Mouse (Mus musculus) adipose tissue, adult 10 weeks (tissue): Measurements from ENCODE around the gene Polr1e. TPM values are rescaled to one million over a fixed set of nuclear protein-coding genes. Genes with fewer than 3 reads are reported as not detected.

Source experiments
- polyA plus RNA-seq: library from polyadenylated mRNA; stranded (reverse); fragments of 350-450 nt; fragmentation: Illumina TruSeq; extraction: RNeasy Lipid Tissue Mini Kit (QIAGEN cat#74804); gene quantifications from one replicate; pipeline ENCODE4 v1.2.3, GENCODE M21; 2014; ENCODE audit warnings: low read depth, low replicate concordance

Polr1e gene
- polyA plus RNA-seq: 10.1 TPM

DNA sequence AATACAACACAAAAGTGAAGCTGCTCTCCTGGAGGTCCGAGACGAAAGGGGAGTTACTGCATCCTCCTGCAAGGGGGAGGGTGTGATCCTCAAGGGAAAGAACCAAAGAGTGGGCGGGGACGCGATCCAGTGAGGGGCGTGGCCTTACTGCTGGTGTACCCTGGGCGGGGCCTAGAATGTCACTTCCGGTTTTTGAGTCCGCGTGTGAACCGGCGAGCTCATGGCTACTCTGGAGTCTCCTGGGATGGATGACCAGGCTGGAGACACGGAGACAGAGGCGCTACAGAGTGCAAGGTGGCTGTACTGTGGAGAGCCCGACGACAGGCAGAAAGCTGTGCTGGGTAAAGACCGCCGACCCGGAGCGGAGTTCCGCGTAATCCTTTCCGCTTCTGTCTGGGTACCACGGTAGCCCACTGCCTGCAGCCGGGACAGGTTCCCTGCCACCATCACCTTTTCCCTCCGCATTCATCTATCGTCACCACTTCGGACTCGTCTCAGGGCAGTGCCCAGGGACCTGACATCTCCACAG, at the start of gene Polr1e:
Gene Polr1e (plus strand): TSS at position 132 of the 529 bp plus-strand sequence.

DNA sequence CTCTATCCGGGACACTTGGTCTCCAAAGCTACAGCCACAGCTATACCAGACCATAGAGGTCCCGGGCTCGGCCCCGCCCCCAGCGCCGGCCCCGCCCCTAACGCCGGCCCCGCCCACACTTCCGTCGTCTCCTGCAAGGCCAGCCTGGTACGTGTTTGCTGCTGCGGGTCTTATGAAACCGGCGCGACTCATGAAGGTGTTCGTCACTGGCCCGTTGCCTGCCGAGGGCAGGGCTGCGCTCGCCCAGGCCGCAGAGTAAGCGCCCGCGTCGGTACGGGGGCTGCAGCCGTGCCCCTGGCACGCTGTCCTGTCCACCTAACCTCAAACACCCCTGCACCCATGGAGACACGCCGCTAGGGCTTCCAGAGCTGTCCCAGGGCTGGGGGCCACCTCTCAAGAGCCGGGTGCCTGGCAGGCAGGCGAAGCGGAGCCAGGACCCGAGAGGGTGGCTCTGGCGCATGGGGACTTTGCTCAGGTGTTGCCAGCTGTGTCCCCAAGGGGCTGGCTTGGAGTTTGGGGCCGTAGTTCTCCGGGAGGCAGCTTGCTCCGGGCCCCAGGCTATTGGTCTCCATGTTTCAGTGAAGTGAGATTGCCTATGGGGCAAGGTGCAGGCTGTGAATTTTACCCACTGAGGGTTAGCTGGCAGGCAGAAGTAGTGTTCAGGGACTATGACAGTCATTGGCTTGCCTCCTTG, 37.0 kb upstream of the Polr1e start, which contains the start of gene Grhpr:
Gene Grhpr (plus strand): TSS at position 116 of the 694 bp plus-strand sequence.

DNA sequence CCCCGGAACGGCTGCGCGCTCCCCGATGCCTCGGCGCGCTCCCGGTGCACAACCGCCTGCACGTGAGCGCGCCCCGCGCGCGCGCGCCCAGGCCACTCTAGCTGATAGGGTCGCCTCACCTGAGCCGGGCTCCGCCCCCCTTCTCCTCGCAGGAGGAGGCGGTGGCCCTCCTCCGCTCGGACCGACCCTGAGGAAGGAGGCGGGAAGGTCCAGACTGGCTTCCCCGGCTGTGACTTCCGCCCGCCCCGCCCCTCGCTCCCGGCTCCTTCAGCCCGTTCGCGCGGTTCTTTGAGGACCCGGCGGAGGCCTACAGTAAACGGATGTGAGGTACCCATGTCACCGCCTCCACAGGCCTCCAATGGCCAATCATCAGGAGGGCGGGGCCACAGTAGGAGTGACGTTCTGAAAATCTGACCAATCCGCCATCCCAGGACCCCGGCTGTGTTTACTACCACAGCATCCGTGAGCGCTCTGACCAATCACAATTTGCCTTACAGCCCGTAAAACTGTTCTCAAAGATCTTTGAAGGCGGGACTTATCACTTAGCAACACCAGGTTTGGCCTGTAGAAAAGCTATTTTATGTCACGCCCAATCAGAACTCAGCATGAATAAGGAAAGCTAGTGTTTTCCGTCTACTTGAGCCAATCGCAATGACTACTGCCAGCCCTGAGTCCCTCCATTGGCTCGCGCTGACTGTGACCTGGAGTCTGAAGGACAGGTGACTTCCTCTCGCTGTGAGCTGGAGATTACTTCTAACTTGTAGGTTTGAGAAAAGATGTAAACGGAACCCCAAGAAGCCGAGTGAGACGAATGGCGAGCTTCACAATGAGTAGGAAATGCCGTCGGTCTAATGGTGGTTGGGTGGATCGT, 6.0 kb upstream of the Polr1e start, which contains the start of gene Zbtb5:
Gene Zbtb5 (minus strand): TSS at position 308 of the 871 bp plus-strand sequence.

DNA sequence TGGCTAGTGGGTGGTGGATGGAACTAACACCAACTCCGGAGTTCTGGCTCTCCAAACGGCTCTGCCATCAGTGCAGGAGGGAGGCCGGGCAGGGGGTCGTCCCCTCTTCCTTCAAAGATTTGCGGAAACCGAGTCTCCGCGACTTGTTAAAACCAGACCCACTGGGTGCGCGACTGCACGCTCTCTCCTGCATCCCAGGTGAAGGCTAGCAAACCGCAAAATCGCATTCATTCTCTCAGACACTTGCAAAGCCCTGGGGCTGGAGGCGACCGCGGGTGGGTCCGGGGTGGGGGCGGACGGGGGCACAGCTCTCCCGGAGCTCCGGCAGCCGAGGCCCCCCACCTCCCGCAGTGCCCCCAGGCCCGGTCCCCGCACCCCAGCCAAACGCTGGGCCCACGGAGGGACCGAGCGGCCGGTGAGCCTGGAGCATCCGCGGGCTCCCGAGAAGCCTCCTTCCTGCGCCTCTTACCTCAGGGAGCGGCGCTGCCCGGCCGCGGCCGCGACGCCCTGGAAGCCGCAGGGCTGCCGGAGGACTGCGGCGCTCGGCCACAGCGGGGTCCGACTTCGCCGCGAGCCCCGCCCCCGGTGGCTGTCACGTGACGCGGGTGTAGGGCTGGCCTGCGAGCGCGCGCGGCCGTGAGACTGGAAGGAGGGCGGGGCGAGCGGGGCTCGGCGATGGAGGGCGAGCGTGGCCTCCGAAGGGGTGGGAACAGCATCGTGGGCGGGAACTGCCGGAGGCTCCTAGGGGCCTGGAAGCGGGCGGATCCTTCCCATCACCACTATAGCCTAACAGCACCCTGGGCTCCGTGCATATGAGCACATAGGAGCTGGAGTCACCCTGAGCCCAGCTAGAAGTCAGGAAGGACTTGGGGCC, 65.9 kb downstream of the Polr1e start, which contains the start of gene Fbxo10:
Gene Fbxo10 (minus strand): TSS at position 584 of the 874 bp plus-strand sequence.

Other genes starting within 250 kb of the Polr1e start
- gene Grhpr, start 37.2 kb upstream of the Polr1e start, polyA plus RNA-seq: 67.6 TPM
- gene Zbtb5, start 6.2 kb upstream of the Polr1e start, polyA plus RNA-seq: 10.9 TPM
- gene Fbxo10, start 66.0 kb downstream of the Polr1e start, polyA plus RNA-seq: 38.2 TPM
- 71.0 TPM for gene Tomm5, start 89.5 kb downstream of the Polr1e start, polyA plus RNA-seq
- 0.36 TPM for gene Frmpd1, start 166.3 kb downstream of the Polr1e start, polyA plus RNA-seq